Mouse (Mus musculus): ENCODE measurements around the gene Nme4. TPM values are rescaled to one million over a fixed set of nuclear protein-coding genes. Genes with fewer than 3 reads are reported as not detected.

Nme4 gene
- polyA plus RNA-seq, 1 experiment from 2014 or later, result 81.7 TPM

DNA sequence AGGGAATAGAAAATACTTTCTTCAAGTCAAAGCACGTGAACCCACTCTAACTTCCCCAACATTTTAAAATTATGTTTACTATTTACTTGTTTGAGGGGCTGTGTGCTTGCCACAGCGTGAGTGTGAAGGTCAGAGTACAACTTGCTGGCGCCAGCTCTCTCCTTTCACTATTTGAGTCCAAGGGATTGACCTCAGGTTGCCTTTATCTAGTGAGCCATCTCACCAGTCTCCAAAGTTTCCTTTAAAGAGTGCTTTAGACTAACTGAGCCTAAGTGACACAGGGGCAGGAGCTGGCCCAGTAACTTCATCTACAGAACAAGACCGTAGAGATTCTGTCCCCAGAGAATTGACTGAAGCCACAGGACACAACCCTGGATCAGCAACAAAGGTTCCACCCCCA lies 43.3 kb downstream of the Nme4 start:
- H3K4me1 ChIP-seq (ENCODE audit: control insufficient read depth, insufficient read depth, low read length), result 0 out of 2 replicates have a peak, but pooled peaks cover 3% of the 10 kb centered on the region
- H3K9ac ChIP-seq (ENCODE audit: low read depth, low read length), result no peak overlapping the region
- no peaks in the 10 kb centered on the region for H3K27me3 ChIP-seq (ENCODE audit: control insufficient read depth, insufficient read depth, low read length)
- H3K4me2 ChIP-seq, result no peak overlapping the region
- 87% methylated on average over 4 of the region's 4 CpGs for WGBS (ENCODE audit: insufficient replicate concordance)
- no peaks in the 10 kb centered on the region for H3K36me3 ChIP-seq (ENCODE audit: control insufficient read depth, insufficient read depth, low read length)
- ATAC-seq (replicated peaks; ENCODE audit: insufficient number of reproducible peaks, low FRiP score, low TSS enrichment), result no peak
- H3K9me3 ChIP-seq (replicated peaks; ENCODE audit: control insufficient read depth, low read length), result no peaks in the 10 kb centered on the region
- H3K27ac ChIP-seq (ENCODE audit: low read depth, low read length), result no peak overlapping the region
- no peak overlapping the region for H3K4me3 ChIP-seq (ENCODE audit: low read depth, low read length)

DNA sequence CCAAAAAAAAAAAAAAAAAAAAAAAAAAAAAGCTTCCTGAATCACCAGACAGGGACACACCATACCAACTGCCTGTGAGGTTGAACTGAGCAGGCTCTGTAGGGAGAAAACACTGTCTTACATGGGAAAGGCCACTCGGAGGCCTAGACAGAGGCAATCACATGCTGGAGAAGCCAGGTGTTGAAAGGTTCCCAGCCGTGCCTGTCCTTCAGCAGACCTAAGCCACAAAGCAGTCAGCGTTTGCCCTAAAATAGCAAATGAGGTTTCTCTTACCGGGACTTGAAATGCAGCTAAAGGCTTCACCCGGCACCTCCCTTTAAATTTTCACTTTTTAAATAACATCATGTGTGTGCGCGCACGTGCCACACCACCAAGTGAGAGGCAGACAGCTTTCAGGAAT lies 47.3 kb downstream of the Nme4 start:
- H3K27ac ChIP-seq (ENCODE audit: low read depth, low read length), result 0 out of 2 replicates have a peak overlapping the region, but pooled peaks have one; percentile 25
- H3K4me1 ChIP-seq (ENCODE audit: control insufficient read depth, insufficient read depth, low read length), result peaks cover 14% of the 10 kb centered on the region
- H3K36me3 ChIP-seq (ENCODE audit: control insufficient read depth, insufficient read depth, low read length), result no peaks in the 10 kb centered on the region
- ATAC-seq (replicated peaks; ENCODE audit: insufficient number of reproducible peaks, low FRiP score, low TSS enrichment), result no peak
- WGBS (ENCODE audit: insufficient replicate concordance), result 52% methylated on average over 8 of the region's 8 CpGs
- no peak overlapping the region for H3K4me3 ChIP-seq (ENCODE audit: low read depth, low read length)
- H3K9me3 ChIP-seq (replicated peaks; ENCODE audit: control insufficient read depth, low read length), result no peaks in the 10 kb centered on the region
- no peak overlapping the region for H3K4me2 ChIP-seq
- no peaks in the 10 kb centered on the region for H3K27me3 ChIP-seq (ENCODE audit: control insufficient read depth, insufficient read depth, low read length)
- H3K9ac ChIP-seq (ENCODE audit: low read depth, low read length), result 0 out of 2 replicates have a peak overlapping the region, but pooled peaks have one; percentile 12

DNA sequence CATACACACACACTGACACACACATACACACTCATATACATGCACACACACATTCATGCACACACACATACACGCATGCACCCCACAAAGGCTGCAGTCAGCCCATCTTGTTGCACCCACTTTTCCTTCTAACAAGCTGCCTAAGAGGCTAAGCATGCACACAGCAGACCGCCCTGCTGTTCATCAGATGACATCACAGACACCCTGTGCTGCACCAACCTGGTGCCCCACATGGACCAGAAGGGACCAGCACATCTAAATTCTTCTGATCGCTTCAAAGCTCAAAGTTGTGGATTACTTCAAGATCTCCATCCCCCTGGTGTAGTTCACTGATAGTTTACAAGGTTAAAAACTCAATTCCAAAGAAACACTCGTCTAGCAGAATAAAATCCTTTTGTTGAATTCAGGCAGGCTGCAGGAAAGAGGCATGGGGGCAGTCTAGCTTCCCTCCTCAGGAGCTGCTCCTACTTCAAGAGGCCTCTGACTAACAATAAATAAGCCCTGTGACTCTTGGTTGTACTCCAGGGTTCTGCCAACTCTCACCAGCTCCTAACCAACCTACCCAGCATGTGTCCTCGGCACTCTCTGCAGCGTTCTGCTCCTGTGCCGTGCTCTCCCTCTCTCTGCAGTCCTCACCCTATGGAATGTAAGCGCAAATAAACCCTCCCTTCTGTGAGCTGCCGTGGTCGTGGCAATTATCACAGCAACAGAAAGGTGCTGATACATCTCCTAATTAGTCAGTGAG lies 49.0 kb downstream of the Nme4 start:
- no peak overlapping the region for H3K4me3 ChIP-seq (ENCODE audit: low read depth, low read length)
- H3K4me2 ChIP-seq, result no peak overlapping the region
- no peaks in the 10 kb centered on the region for H3K36me3 ChIP-seq (ENCODE audit: control insufficient read depth, insufficient read depth, low read length)
- WGBS (ENCODE audit: insufficient replicate concordance), result 43% methylated on average over 10 of the region's 10 CpGs
- no peak overlapping the region for H3K27ac ChIP-seq (ENCODE audit: low read depth, low read length)
- no peaks in the 10 kb centered on the region for H3K27me3 ChIP-seq (ENCODE audit: control insufficient read depth, insufficient read depth, low read length)
- H3K9ac ChIP-seq (ENCODE audit: low read depth, low read length), result no peak overlapping the region
- ATAC-seq (replicated peaks; ENCODE audit: insufficient number of reproducible peaks, low FRiP score, low TSS enrichment), result no peak
- H3K4me1 ChIP-seq (ENCODE audit: control insufficient read depth, insufficient read depth, low read length), result peaks cover 21% of the 10 kb centered on the region
- H3K9me3 ChIP-seq (replicated peaks; ENCODE audit: control insufficient read depth, low read length), result no peaks in the 10 kb centered on the region

- H3K27ac ChIP-seq (ENCODE audit: low read depth, low read length), result no peak overlapping the region
These were observed 50.1 kb downstream of the Nme4 start for GRCm38 (mm10) chr17:26045285-26045684.

DNA sequence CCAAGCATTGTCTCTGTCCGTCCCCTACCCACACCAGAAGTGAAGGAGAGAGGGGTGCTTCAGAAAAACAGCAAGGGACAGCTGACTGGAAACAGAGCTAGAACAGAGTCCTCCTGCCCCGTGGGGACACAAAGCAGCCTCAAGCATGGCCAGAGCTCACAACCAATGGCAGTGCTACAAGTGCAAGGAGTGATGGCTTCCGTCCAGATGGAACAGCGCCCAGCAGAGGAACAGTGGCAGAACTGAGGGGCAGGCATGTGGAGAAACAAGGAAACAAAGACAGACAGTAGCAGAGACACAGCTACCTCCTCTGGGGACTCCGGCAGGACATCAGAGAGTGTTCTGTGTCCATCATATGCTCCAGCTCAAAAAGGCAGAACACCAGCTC lies 52.2 kb downstream of the Nme4 start:
- peak overlapping the region; percentile 42; the same call in 1 of the 2 replicates for H3K27ac ChIP-seq (ENCODE audit: low read depth, low read length)
- ATAC-seq (replicated peaks; ENCODE audit: insufficient number of reproducible peaks, low FRiP score, low TSS enrichment), result no peak
- no peaks in the 10 kb centered on the region for H3K36me3 ChIP-seq (ENCODE audit: control insufficient read depth, insufficient read depth, low read length)
- no peak overlapping the region for H3K4me3 ChIP-seq (ENCODE audit: low read depth, low read length)
- H3K9me3 ChIP-seq (replicated peaks; ENCODE audit: control insufficient read depth, low read length), result no peaks in the 10 kb centered on the region
- 63% methylated on average over 5 of the region's 5 CpGs for WGBS (ENCODE audit: insufficient replicate concordance)
- no peak overlapping the region for H3K4me2 ChIP-seq
- peak overlapping the region; percentile 29; the same call in 1 of the 2 replicates for H3K9ac ChIP-seq (ENCODE audit: low read depth, low read length)
- peaks cover 17% of the 10 kb centered on the region for H3K4me1 ChIP-seq (ENCODE audit: control insufficient read depth, insufficient read depth, low read length)
- no peaks in the 10 kb centered on the region for H3K27me3 ChIP-seq (ENCODE audit: control insufficient read depth, insufficient read depth, low read length)

More at GRCm38 (mm10) chr17:26045285-26045684, 50.1 kb downstream of the Nme4 start:
- Histone ChIP-seq H3K27me3 (ENCODE audit: control insufficient read depth, insufficient read depth, low read length) (no peaks in the 10 kb centered on the region), H3K9me3 (replicated peaks; ENCODE audit: control insufficient read depth, low read length) (no peaks in the 10 kb centered on the region), H3K4me2 (no peak overlapping the region), H3K9ac (ENCODE audit: low read depth, low read length) (no peak overlapping the region), H3K4me1 (ENCODE audit: control insufficient read depth, insufficient read depth, low read length) (peaks cover 21% of the 10 kb centered on the region), H3K4me3 (ENCODE audit: low read depth, low read length) (no peak overlapping the region), H3K36me3 (ENCODE audit: control insufficient read depth, insufficient read depth, low read length) (no peaks in the 10 kb centered on the region)
- ATAC-seq (replicated peaks; ENCODE audit: insufficient number of reproducible peaks, low FRiP score, low TSS enrichment), result no peak
- 78% methylated on average over 4 of the region's 4 CpGs for WGBS (ENCODE audit: insufficient replicate concordance)

DNA sequence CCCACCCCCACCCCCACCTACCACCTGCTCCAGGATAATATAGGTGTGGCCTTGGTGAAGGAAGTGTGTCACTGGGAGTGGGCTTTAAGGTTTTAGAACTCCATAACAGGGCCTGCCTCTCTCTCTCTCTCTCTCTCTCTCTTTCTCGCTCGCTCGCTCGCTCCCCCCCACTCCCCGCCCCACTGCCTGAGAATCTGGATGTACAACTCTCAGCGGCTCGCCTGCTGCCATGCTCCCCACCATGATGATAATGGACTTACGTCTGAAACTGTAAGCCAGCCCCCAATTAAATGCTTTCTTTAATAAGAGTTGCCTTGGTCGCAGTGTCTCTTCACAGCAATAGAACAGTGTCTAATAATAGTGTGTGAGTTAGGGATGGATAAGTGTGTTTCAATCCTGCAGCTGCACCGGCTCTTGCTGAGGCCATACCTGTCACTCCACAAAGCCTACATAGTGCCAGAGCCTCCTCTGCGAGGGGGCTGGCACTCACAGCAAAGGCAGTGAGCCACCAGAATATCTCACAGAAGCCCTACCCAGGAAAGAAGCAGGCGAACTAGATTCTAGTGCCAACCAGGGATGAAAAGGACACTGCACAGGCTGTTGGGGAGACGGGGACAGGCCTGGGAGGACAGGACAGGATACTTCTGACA lies 52.7 kb downstream of the Nme4 start:
- peak overlapping the region; percentile 29; the same call in 1 of the 2 replicates for H3K9ac ChIP-seq (ENCODE audit: low read depth, low read length)
- peaks cover 17% of the 10 kb centered on the region for H3K4me1 ChIP-seq (ENCODE audit: control insufficient read depth, insufficient read depth, low read length)
- no peaks in the 10 kb centered on the region for H3K27me3 ChIP-seq (ENCODE audit: control insufficient read depth, insufficient read depth, low read length)
- WGBS (ENCODE audit: insufficient replicate concordance), result 66% methylated on average over 13 of the region's 13 CpGs
- H3K27ac ChIP-seq (ENCODE audit: low read depth, low read length), result peak overlapping the region; percentile 42; the same call in 1 of the 2 replicates
- H3K4me2 ChIP-seq, result no peak overlapping the region
- no peak for ATAC-seq (replicated peaks; ENCODE audit: insufficient number of reproducible peaks, low FRiP score, low TSS enrichment)
- no peaks in the 10 kb centered on the region for H3K36me3 ChIP-seq (ENCODE audit: control insufficient read depth, insufficient read depth, low read length)
- H3K9me3 ChIP-seq (replicated peaks; ENCODE audit: control insufficient read depth, low read length), result no peaks in the 10 kb centered on the region
- H3K4me3 ChIP-seq (ENCODE audit: low read depth, low read length), result no peak overlapping the region

Other genes starting within 250 kb of the Nme4 start
- gene Wdr90, start 234.1 kb downstream of the Nme4 start, polyA plus RNA-seq (2014; fragmentation: Nextera tagmentation; extraction: Ambion mirVana), result 12.3 and 14.0 TPM in 2 replicates
- 160 and 168 TPM in 2 replicates for gene Mcrip2, start 226.8 kb downstream of the Nme4 start, polyA plus RNA-seq (2014; fragmentation: Nextera tagmentation; extraction: Ambion mirVana)
- gene Mettl26, start 220.5 kb downstream of the Nme4 start, polyA plus RNA-seq (2014; fragmentation: Nextera tagmentation; extraction: Ambion mirVana), result 42.7 and 46.0 TPM in 2 replicates
- 0.17 and 0.47 TPM in 2 replicates for gene Wfikkn1, start 214.7 kb downstream of the Nme4 start, polyA plus RNA-seq (2014; fragmentation: Nextera tagmentation; extraction: Ambion mirVana)
- gene Rab40c, start 175.9 kb downstream of the Nme4 start, polyA plus RNA-seq (2014; fragmentation: Nextera tagmentation; extraction: Ambion mirVana), result 11.0 and 11.7 TPM in 2 replicates
- gene Pigq, start 150.7 kb downstream of the Nme4 start, polyA plus RNA-seq (2014; fragmentation: Nextera tagmentation; extraction: Ambion mirVana), result 71.2 and 77.1 TPM in 2 replicates
- 0.34 and 0.42 TPM in 2 replicates for gene Nhlrc4, start 150.6 kb downstream of the Nme4 start, polyA plus RNA-seq (2014; fragmentation: Nextera tagmentation; extraction: Ambion mirVana)
- gene A930017K11Rik, start 143.0 kb downstream of the Nme4 start, polyA plus RNA-seq (2014; fragmentation: Nextera tagmentation; extraction: Ambion mirVana), result 0.14 and 0.25 TPM in 2 replicates
- 12.7 and 15.2 TPM in 2 replicates for gene Capn15, start 109.8 kb downstream of the Nme4 start, polyA plus RNA-seq (2014; fragmentation: Nextera tagmentation; extraction: Ambion mirVana)
- 11.9 and 12.8 TPM in 2 replicates for gene Rab11fip3, start 26.0 kb downstream of the Nme4 start, polyA plus RNA-seq (2014; fragmentation: Nextera tagmentation; extraction: Ambion mirVana)
- gene Decr2, start 5.3 kb downstream of the Nme4 start, polyA plus RNA-seq (2014; fragmentation: Nextera tagmentation; extraction: Ambion mirVana), result 30.5 and 34.3 TPM in 2 replicates
- gene Tmem8, start 17.7 kb upstream of the Nme4 start, polyA plus RNA-seq (2014; fragmentation: Nextera tagmentation; extraction: Ambion mirVana), result 0.20 and 0.33 TPM in 2 replicates
- gene Mrpl28, start 27.9 kb upstream of the Nme4 start, polyA plus RNA-seq (2014; fragmentation: Nextera tagmentation; extraction: Ambion mirVana), result 241 and 257 TPM in 2 replicates
- gene Axin1, start 43.1 kb upstream of the Nme4 start, polyA plus RNA-seq (2014; fragmentation: Nextera tagmentation; extraction: Ambion mirVana), result 7.8 and 10.1 TPM in 2 replicates
- gene Pdia2, start 103.5 kb upstream of the Nme4 start, polyA plus RNA-seq (2014; fragmentation: Nextera tagmentation; extraction: Ambion mirVana), result 0.54 and 2.2 TPM in 2 replicates
- gene Rgs11, start 107.3 kb upstream of the Nme4 start, polyA plus RNA-seq (2014; fragmentation: Nextera tagmentation; extraction: Ambion mirVana), result 3.7 and 5.8 TPM in 2 replicates
- 6.4 and 7.6 TPM in 2 replicates for gene Arhgdig, start 112.2 kb upstream of the Nme4 start, polyA plus RNA-seq (2014; fragmentation: Nextera tagmentation; extraction: Ambion mirVana)
- 34.4 and 39.7 TPM in 2 replicates for gene Fam234a, start 148.6 kb upstream of the Nme4 start, polyA plus RNA-seq (2014; fragmentation: Nextera tagmentation; extraction: Ambion mirVana)
- gene Luc7l, start 157.3 kb upstream of the Nme4 start, polyA plus RNA-seq (2014; fragmentation: Nextera tagmentation; extraction: Ambion mirVana), result 70.2 and 77.2 TPM in 2 replicates